Mouse (Mus musculus) forebrain, embryonic 13.5 days (tissue): ENCODE measurements around the gene P4ha3. TPM values are rescaled to one million over a fixed set of nuclear protein-coding genes. Genes with fewer than 3 reads are reported as not detected.
A peak's percentile ranks its signal among the peaks of the same experiment; 100 is the strongest.

Experiments used
- ATAC-seq: fragments of 200-750 bp; cut with Nextera tagmentation; 2 replicates; pipeline ENCODE4 v1.8.0; 2017
- H3K27ac ChIP-seq: fragments of 300-500 bp; sonication (generic); 2 replicates; pipeline ENCODE4 v1.5.1; 2015; ENCODE audit warnings: inconsistent platforms, mild to moderate bottlenecking, moderate library complexity
- H3K27me3 ChIP-seq: fragments of 300-500 bp; sonication (generic); 2 replicates; pipeline ENCODE4 v1.6.1; 2015; ENCODE audit warnings: mild to moderate bottlenecking, inconsistent platforms
- H3K36me3 ChIP-seq: fragments of 300-500 bp; sonication (generic); 2 replicates; pipeline ENCODE4 v1.6.1; 2015; ENCODE audit warnings: mild to moderate bottlenecking, inconsistent platforms; ENCODE audit not compliant: poor library complexity, severe bottlenecking
- H3K4me1 ChIP-seq: fragments of 300-500 bp; sonication (generic); 2 replicates; pipeline ENCODE4 v1.6.1; 2015; ENCODE audit warnings: inconsistent platforms
- H3K4me2 ChIP-seq: fragments of 300-500 bp; sonication (generic); 2 replicates; pipeline ENCODE4 v1.6.1; 2015; ENCODE audit warnings: inconsistent platforms, mild to moderate bottlenecking, moderate library complexity
- H3K4me3 ChIP-seq: fragments of 300-500 bp; sonication (generic); 2 replicates; pipeline ENCODE4 v1.5.1; 2015; ENCODE audit warnings: mild to moderate bottlenecking, inconsistent platforms
- H3K9ac ChIP-seq: fragments of 300-500 bp; sonication (generic); 2 replicates; pipeline ENCODE4 v1.6.1; 2015; ENCODE audit warnings: mild to moderate bottlenecking, inconsistent platforms
- H3K9me3 ChIP-seq: fragments of 300-500 bp; sonication (generic); replicated peaks from 2 replicates; pipeline ENCODE4 v1.6.1; 2016; ENCODE audit warnings: inconsistent platforms
- WGBS: fragments of 180-500 bp; shearing (Covaris S2); methylation state at CpG from one replicate; pipeline ENCODE4 v1.1.7; 2015; 5-methylcytosine and 5-hydroxymethylcytosine counted together
- polyA plus RNA-seq: library from polyadenylated mRNA; unstranded; fragments of >200 nt; fragmentation: Nextera tagmentation; extraction: Ambion mirVana; gene quantifications from 2 replicates; pipeline ENCODE4 v1.2.1, GENCODE M21; 2015

Gene P4ha3
- polyA plus RNA-seq, 1 experiment from 2014 or later: 1.0 TPM

DNA sequence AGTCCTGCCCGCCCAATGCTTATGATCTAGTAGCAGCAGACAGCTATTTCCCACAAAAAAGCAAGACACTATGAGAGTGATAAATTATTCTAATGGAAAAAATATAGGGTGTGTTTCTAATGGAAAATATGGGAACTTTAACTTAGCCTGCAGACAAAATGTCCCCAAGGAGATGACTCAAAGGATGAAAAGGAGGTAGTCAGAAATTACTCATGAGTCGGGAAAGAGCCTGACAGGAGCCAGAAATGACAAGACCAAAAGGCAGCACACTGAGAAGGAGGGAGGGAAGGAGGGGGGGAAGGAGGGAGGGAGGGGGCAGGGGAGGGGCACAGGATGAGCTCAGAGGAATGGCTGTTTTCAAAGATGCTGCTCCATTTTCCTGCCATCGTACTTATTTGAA lies 3.7 kb upstream of the P4ha3 start:
- Histone ChIP-seq H3K36me3 (no peaks in the 10 kb centered on the region), H3K9me3 (no peaks in the 10 kb centered on the region), H3K4me3 (no peak overlapping the region), H3K27me3 (peaks cover 28% of the 10 kb centered on the region), H3K27ac (no peak overlapping the region), H3K4me2 (no peak overlapping the region), H3K4me1 (peaks cover 14% of the 10 kb centered on the region; the same call in 1 of the 2 replicates), H3K9ac (no peak overlapping the region)
- ATAC-seq: no peak
- WGBS: 43% methylated on average over 3 of the region's 3 CpGs

DNA sequence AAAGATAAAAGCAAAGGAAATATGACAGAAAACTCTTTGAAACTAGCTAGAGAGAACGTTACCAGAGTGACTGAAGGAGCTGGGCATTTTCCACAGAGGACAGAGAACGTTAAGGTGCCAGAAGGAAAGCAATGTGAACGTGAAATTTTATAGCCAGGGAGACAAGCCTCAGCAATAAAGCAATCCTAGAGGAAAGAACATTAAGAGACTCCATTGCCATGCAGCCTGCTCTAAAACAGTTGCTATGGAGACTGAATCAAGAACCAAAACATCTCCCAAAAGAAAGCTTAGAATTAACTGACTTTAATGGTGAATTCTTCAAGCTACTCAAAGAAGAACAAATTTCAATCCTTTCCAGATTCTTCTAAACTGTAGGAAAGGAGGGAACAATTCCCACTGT lies 2.0 kb upstream of the P4ha3 start:
- WGBS: 31% methylated on average over 3 of the region's 3 CpGs
- Histone ChIP-seq H3K27ac (no peak overlapping the region), H3K27me3 (peaks cover 30% of the 10 kb centered on the region), H3K4me3 (no peak overlapping the region), H3K36me3 (no peaks in the 10 kb centered on the region), H3K4me2 (no peak overlapping the region), H3K4me1 (peaks cover 21% of the 10 kb centered on the region), H3K9ac (no peak overlapping the region), H3K9me3 (no peaks in the 10 kb centered on the region)
- ATAC-seq: no peak

DNA sequence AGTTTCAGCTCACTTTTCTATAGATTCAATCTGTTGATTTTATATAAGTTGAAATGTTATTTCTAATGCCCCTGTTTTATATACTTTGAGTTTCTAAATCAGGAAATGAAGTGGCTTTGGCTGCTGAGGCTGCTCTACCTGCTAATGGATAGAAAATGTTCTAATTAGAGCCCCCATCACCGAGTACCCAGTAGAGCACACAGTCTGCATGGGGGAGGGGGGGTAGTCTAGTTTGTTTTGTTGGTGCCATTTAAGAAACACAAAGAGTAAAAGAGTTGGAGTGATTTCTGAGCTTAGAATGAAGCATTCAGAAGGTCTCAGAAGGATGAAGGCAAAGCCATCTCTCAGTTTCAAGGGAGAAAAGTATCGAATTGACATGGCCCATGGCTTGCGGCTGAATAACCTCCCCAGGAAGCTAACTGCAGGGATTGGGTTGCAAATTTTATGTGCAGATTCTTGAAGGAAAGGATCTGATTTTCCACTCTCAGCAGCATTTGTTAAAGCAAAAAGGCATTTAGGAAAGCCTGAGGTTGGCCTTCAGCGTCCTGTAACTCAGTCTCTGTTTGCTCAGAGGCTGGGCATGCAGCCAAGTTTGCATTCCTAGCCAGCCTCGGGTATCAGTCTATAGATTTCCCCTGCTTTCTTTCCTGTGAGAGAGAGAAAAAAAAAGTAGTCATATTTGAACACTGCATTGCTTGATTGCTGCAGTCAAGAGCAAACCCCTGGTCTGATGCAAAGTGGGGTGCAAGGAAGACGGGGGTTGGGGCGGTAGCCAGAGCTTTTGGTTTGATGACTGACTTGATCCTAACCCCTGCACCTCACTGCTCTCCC lies 2.6 kb downstream of the P4ha3 start:
- no peak overlapping the region for H3K4me3 ChIP-seq
- 9% methylated on average over 7 of the region's 7 CpGs for WGBS
- H3K27me3 ChIP-seq: peaks cover 30% of the 10 kb centered on the region
- no peaks in the 10 kb centered on the region for H3K9me3 ChIP-seq
- H3K9ac ChIP-seq: no peak overlapping the region
- H3K4me1 ChIP-seq: peaks cover 31% of the 10 kb centered on the region
- peak overlapping the region; percentile 79 for H3K27ac ChIP-seq
- H3K4me2 ChIP-seq: peak overlapping the region; percentile 44
- H3K36me3 ChIP-seq: no peaks in the 10 kb centered on the region
- ATAC-seq: peak; percentile 67; the same call in 1 of the 2 replicates

DNA sequence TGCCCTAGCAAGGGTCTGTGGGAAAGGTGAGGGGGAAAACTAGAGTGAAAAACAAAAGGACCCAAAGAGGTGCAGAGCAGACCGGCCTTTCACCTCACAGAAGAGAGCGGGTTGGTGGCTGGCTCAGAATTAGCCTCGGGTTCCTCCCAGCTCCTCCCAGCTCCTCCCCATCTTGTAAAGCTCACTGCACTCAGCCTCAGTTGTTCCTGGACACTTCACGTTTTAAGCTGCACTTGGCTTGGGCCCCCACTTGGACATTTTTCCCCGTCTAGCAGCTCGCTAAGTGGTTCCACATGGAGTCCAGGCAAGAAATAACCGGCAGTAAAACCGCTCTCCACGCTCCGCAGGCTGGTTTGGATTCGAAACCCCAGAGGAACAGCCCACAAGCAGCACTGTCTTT lies 3.3 kb downstream of the P4ha3 start:
- Histone ChIP-seq H3K36me3 (no peaks in the 10 kb centered on the region), H3K9me3 (no peaks in the 10 kb centered on the region), H3K27me3 (peaks cover 30% of the 10 kb centered on the region), H3K27ac (peak overlapping the region; percentile 79), H3K4me1 (peaks cover 31% of the 10 kb centered on the region), H3K4me2 (peak overlapping the region; percentile 44), H3K9ac (no peak overlapping the region), H3K4me3 (no peak overlapping the region)
- peak; percentile 45; the same call in 1 of the 2 replicates for ATAC-seq
- WGBS: 41% methylated on average over 11 of the region's 11 CpGs

DNA sequence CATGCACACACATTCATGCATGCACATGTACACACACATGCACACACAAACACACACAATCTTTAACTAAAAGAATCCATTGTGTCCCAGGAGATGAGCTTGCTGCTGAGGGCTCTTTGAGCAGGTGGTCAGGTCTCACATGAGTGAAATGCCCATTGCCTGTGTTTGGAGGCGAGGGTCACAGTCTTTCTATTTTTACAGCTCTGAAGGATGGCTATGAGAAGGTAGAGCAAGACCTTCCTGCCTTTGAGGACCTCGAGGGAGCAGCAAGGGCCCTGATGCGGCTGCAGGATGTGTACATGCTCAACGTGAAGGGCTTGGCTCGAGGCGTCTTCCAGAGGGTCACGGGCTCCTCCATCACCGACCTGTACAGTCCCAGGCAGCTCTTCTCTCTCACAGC lies 8.2 kb downstream of the P4ha3 start:
- H3K9ac ChIP-seq: no peak overlapping the region
- peaks cover 7% of the 10 kb centered on the region for H3K4me1 ChIP-seq
- 81% methylated on average over 8 of the region's 8 CpGs for WGBS
- no peak overlapping the region for H3K4me3 ChIP-seq
- no peaks in the 10 kb centered on the region for H3K36me3 ChIP-seq
- no peak for ATAC-seq
- no peaks in the 10 kb centered on the region for H3K9me3 ChIP-seq
- no peak overlapping the region for H3K27ac ChIP-seq
- no peak overlapping the region for H3K4me2 ChIP-seq
- H3K27me3 ChIP-seq: no peaks in the 10 kb centered on the region

DNA sequence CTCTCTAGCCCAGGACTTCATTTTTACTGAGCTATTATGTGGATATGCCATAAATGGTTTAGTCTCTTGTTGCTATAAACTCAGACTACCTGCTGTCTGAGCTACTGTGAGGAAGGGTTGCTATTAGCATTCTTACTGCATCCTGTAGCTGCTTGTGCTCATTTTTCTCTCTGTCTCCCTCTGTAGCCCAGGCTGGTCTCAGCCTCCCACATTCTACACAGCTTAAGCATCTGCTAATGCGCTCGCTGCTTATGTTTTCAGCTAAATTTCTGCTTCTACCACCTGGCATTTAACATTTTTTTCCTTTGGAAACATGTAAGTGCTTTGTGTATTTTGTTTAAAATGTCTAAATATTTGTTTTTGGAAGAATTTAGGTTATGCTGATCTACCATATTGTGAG lies 10.4 kb downstream of the P4ha3 start:
- Histone ChIP-seq H3K27me3 (no peaks in the 10 kb centered on the region), H3K4me3 (no peak overlapping the region), H3K27ac (no peak overlapping the region), H3K36me3 (no peaks in the 10 kb centered on the region), H3K9me3 (no peaks in the 10 kb centered on the region), H3K4me1 (no peaks in the 10 kb centered on the region), H3K4me2 (no peak overlapping the region), H3K9ac (no peak overlapping the region)
- ATAC-seq: no peak
- WGBS: 81% methylated on average over 2 of the region's 2 CpGs

DNA sequence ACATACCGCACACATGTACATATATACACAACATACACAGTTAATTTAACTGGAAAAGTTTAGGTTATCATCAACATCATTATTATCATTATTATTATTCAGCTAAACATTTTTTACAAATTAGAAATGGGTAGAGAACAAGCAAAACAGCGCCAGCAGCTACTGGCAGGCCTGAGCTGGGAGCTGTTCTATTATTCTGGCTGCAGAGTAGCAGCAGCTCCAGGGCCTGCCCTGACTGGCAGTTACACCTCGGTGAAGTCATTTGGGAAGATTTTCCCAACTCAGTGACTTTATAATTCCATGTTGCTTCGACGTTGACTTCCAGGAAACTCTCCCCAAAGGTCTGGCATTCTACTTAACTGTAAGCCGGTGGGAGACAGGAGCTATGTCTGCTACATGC lies 11.4 kb downstream of the P4ha3 start:
- H3K27ac ChIP-seq: no peak overlapping the region
- 90% methylated on average over 6 of the region's 6 CpGs for WGBS
- H3K36me3 ChIP-seq: no peaks in the 10 kb centered on the region
- H3K9me3 ChIP-seq: no peaks in the 10 kb centered on the region
- no peak overlapping the region for H3K9ac ChIP-seq
- no peak overlapping the region for H3K4me3 ChIP-seq
- no peaks in the 10 kb centered on the region for H3K27me3 ChIP-seq
- no peak for ATAC-seq
- no peaks in the 10 kb centered on the region for H3K4me1 ChIP-seq
- H3K4me2 ChIP-seq: no peak overlapping the region

DNA sequence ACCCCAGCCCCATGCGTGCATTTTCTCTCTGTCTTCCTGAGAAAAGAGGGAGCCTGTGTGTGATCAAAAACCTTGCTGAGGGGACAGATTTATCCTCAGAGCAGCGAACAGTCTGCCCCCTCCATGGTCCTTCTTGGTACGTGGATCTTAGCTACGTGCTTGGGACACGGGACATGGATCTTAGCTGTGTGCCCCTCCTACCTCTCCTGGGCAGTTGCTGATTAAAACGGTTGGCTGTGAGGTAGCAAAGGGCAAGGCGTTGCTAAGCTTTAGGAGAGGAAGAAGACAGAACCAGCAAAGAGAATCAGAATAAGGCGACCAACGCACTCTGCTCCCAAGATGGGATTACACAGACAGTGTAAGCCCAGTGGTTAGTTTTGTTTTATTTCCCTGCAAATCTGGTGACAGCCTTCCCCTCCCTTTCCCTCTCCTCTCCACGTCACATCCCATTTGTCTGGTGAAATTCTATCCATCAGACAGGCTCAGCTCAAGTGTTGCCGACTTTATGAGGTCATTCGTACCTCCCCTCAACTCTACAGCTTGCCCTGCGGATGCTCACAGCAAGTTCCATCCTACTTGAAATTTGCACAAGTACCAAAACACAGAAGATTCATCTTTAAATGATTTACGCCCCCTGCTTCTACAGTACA lies 13.7 kb downstream of the P4ha3 start:
- H3K9ac ChIP-seq: no peak overlapping the region
- 76% methylated on average over 14 of the region's 14 CpGs for WGBS
- H3K4me1 ChIP-seq: no peaks in the 10 kb centered on the region
- no peak for ATAC-seq
- H3K4me2 ChIP-seq: no peak overlapping the region
- H3K27ac ChIP-seq: no peak overlapping the region
- no peak overlapping the region for H3K4me3 ChIP-seq
- H3K36me3 ChIP-seq: no peaks in the 10 kb centered on the region
- H3K9me3 ChIP-seq: no peaks in the 10 kb centered on the region
- no peaks in the 10 kb centered on the region for H3K27me3 ChIP-seq

DNA sequence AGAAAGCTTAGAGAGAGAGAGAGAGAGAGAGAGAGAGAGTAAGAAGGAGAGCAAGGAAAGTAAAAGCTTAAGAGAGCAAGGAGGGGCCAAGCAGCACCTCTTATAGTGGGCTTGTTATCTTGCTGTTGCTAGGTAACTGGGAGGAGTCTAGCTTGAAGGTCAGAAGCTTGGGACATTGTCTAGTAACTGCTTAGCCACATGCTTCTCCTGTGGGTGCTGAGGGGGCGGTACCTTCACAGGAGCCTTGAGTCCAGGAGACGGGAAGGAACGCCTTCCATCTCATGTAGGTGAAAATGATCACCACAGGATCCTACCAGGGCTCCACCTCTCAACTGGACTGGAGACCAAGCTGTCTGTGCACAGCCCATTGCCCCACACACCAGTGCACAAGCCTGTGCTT lies 16.1 kb downstream of the P4ha3 start:
- WGBS: 76% methylated on average over 3 of the region's 3 CpGs
- Histone ChIP-seq H3K4me3 (no peak overlapping the region), H3K9me3 (no peaks in the 10 kb centered on the region), H3K27ac (no peak overlapping the region), H3K4me1 (no peaks in the 10 kb centered on the region), H3K4me2 (no peak overlapping the region), H3K9ac (no peak overlapping the region), H3K36me3 (no peaks in the 10 kb centered on the region), H3K27me3 (no peaks in the 10 kb centered on the region)
- no peak for ATAC-seq

DNA sequence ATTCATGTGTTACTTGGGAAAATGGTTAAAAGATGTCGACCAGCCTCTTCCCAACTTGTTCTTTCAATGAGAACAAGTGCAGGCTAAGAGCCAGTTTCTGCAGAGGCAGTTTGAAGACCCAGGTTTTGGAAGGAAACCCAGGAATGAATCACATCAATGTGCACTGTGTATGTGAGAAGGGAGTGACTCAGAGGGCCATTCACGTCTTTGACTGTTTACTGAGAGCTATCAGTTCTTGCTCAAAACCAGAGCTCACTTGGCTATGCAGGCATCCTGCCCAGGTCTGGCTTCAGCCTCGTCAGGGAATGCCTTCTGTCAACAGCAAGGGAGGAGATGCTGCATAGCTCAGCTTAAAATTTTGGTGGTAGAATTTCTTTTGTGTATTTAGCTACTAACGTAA lies 17.0 kb downstream of the P4ha3 start:
- ATAC-seq: no peak
- H3K27me3 ChIP-seq: no peaks in the 10 kb centered on the region
- H3K27ac ChIP-seq: no peak overlapping the region

DNA sequence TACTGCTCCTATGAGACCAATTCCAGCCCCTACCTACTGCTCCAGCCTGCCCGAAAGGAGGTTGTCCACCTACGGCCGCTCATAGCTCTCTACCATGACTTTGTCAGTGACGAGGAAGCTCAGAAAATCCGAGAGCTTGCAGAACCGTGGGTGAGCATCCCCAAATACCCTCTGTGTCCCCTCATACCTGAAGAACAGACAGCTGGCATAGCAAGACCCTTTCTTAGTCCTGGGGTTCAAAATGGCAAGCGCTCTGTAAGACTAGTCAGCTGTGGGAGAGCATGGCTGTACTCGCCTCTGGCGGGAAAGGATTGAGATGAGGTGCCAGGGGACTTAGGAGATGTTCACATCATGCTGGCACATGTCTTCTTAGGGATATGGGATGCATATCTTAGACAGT lies 20.6 kb downstream of the P4ha3 start:
- WGBS: 91% methylated on average over 9 of the region's 9 CpGs
- H3K4me2 ChIP-seq: no peak overlapping the region
- H3K27ac ChIP-seq: no peak overlapping the region
- H3K9ac ChIP-seq: no peak overlapping the region
- no peak overlapping the region for H3K4me3 ChIP-seq
- peaks cover 34% of the 10 kb centered on the region for H3K4me1 ChIP-seq
- no peaks in the 10 kb centered on the region for H3K27me3 ChIP-seq
- ATAC-seq: no peak
- no peaks in the 10 kb centered on the region for H3K9me3 ChIP-seq
- no peaks in the 10 kb centered on the region for H3K36me3 ChIP-seq

More for the DNA sequence above, 17.0 kb downstream of the P4ha3 start:
- H3K9ac ChIP-seq: no peak overlapping the region
- no peaks in the 10 kb centered on the region for H3K9me3 ChIP-seq
- no peak overlapping the region for H3K4me2 ChIP-seq
- whole genome bisulfite sequencing: 65% methylated on average over 4 of the region's 4 CpGs
- H3K36me3 ChIP-seq: no peaks in the 10 kb centered on the region
- H3K4me3 ChIP-seq: no peak overlapping the region
- H3K4me1 ChIP-seq: peaks cover 1% of the 10 kb centered on the region; the same call in 1 of the 2 replicates

DNA sequence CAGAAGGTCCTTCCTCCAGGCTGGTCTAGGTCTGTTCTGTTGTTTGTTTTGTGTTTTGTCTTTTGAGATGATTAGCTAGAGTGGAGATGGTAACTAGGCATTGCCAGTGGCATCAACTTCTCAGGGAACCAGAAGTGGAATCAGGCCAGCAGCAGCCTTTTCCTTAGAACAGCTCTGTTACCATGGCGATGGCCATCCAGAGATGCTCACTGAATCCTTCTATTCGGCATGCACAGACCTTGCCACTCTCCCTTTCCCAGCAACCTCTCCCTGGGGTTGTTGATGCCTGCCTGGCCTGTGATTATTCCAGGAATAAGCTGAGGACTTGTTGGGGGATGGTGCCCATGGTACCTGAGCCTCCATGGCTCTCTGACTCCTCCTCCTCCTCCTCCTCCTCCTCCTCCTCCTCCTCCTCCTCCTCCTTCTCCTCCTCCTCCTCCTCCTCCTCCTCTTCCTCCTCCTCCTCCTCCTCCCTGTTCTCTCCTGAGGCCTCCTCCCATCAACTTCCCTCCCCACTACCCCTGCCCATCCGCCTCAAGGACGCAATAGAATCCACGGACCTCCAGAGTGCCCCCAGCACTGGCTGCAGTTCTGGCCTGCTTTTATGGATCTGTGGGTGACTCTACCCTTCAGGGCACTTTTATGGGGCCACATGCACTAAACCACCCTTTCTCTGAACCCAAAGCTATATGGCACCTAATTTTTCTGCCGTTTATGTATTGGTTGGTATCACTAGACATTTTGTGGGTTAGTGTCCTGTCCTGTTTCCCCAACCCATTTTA lies 22.7 kb downstream of the P4ha3 start:
- 55% methylated on average over 6 of the region's 6 CpGs for WGBS
- Histone ChIP-seq H3K4me2 (no peak overlapping the region), H3K4me1 (peaks cover 37% of the 10 kb centered on the region), H3K4me3 (no peak overlapping the region), H3K27ac (peak overlapping the region; percentile 75), H3K9me3 (no peaks in the 10 kb centered on the region), H3K27me3 (no peaks in the 10 kb centered on the region), H3K36me3 (no peaks in the 10 kb centered on the region), H3K9ac (no peak overlapping the region)
- peak; percentile 90 for ATAC-seq
